ENCODE assay signal across 35 mouse cellular contexts in the genomic region with DNA sequence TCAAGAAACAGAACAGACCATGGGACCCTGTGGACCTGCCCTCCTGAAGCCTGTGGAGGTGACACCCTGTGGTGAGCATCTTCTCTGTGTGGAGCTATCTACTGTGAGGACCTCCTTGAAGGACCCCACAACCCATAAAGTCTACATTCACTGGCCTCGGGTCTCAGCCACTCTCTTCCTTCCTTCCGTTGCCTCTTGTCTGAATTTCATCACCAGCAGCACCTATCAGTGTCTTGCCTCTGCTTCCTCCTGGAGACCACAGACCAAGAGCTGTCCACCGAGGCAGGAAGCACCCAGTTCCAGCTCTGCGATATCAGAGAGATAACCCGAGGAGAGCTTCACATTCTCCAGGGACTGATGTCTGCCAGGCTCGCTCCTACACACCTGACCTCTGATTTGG. TPM values are rescaled to one million over a fixed set of nuclear protein-coding genes. Genes with fewer than 3 reads are reported as not detected.
DNase-seq lines count a peak whose midpoint lies in the region; ATAC-seq lines count a peak whose summit lies in the region.
"Had no signal": no experiment of that assay in that cellular context is flagged by ENCODE, and none has a peak within 500 bp of the region (broad histone marks: within the 10 kb centered on the region; RNA-seq: fewer than 3 reads in every experiment).

No protein-coding gene starts in this region.

- ATAC-seq in common myeloid progenitor, adult 5-6 weeks (replicated peaks; ENCODE audit: low read depth, poor library complexity, severe bottlenecking) = peak; percentile 87
- 0 out of 2 replicates have a peak, but pooled peaks have one; percentile 26 for ATAC-seq in liver, embryonic 15.5 days (ENCODE audit: insufficient read depth)
- ATAC-seq in megakaryocyte-erythroid progenitor cell, adult 5-6 weeks (replicated peaks; ENCODE audit: low FRiP score, low TSS enrichment, poor library complexity, severe bottlenecking) = peak; percentile 51
- no peak for ATAC-seq in kidney, embryonic 14.5 days (ENCODE audit: low FRiP score, low TSS enrichment)
- ATAC-seq: forebrain, embryonic 16.5 days; hindbrain, embryonic 16.5 days; Patski had no signal

- peak; percentile 90 for DNase-seq in MEL-GATA-1-ER (ENCODE audit: extremely low read depth, low read depth)
- DNase-seq in adrenal gland, postnatal 36 days = no peak
- no peak for DNase-seq in adipocyte (ENCODE audit: low spot score)
- DNase-seq: adrenal gland, postnatal 25 days; cerebellum, adult 9-10 months; thymus, adult 2 months; thymus, postnatal 36 days had no signal

- H3K36me3 ChIP-seq in liver, embryonic 15.5 days (replicated peaks) = no peaks in the 10 kb centered on the region
- H3K36me3 ChIP-seq in kidney, embryonic 14.5 days (ENCODE audit: control insufficient read depth, insufficient read depth, low read length) = no peaks in the 10 kb centered on the region
- H3K36me3 ChIP-seq: embryonic facial prominence, embryonic 13.5 days; heart, embryonic 13.5 days; hindbrain, embryonic 10.5 days; limb, embryonic 12.5 days; lung, embryonic 15.5 days; neural tube, embryonic 13.5 days had no signal

- H3K27ac ChIP-seq in liver, embryonic 15.5 days (replicated peaks) = no peak overlapping the region
- no peak overlapping the region for H3K27ac ChIP-seq in kidney, embryonic 14.5 days (ENCODE audit: low read depth, low read length)
- H3K27ac ChIP-seq: embryonic facial prominence, embryonic 13.5 days; heart, embryonic 13.5 days; hindbrain, embryonic 10.5 days; limb, embryonic 12.5 days; liver, embryonic 14.5 days; lung, embryonic 15.5 days; neural tube, embryonic 13.5 days had no signal

- no peak overlapping the region for H3K4me3 ChIP-seq in liver, embryonic 15.5 days (replicated peaks)
- no peak overlapping the region for H3K4me3 ChIP-seq in kidney, embryonic 14.5 days (ENCODE audit: low read length)
- H3K4me3 ChIP-seq: embryonic facial prominence, embryonic 13.5 days; heart, embryonic 13.5 days; hindbrain, embryonic 10.5 days; layer of hippocampus, adult 2 months; limb, embryonic 12.5 days; lung, embryonic 15.5 days; neural tube, embryonic 13.5 days had no signal

- H3K4me2 ChIP-seq in liver, embryonic 15.5 days = no peak overlapping the region
- H3K4me2 ChIP-seq in kidney, embryonic 14.5 days (replicated peaks; ENCODE audit: low read depth, low read length) = no peak overlapping the region
- H3K4me2 ChIP-seq: embryonic facial prominence, embryonic 13.5 days; heart, embryonic 13.5 days; limb, embryonic 12.5 days; lung, embryonic 15.5 days; midbrain, embryonic 11.5 days; neural tube, embryonic 13.5 days had no signal

- H3K9me3 ChIP-seq in liver, embryonic 15.5 days (replicated peaks) = no peaks in the 10 kb centered on the region
- H3K9me3 ChIP-seq in kidney, embryonic 14.5 days (ENCODE audit: control insufficient read depth, low read length) = no peaks in the 10 kb centered on the region
- H3K9me3 ChIP-seq: embryonic facial prominence, embryonic 13.5 days; heart, embryonic 13.5 days; hindbrain, embryonic 10.5 days; limb, embryonic 12.5 days; lung, embryonic 15.5 days; neural tube, embryonic 13.5 days had no signal

- peaks cover 4% of the 10 kb centered on the region; the same call in 1 of the 2 replicates for H3K4me1 ChIP-seq in liver, embryonic 15.5 days (replicated peaks)
- peaks cover 20% of the 10 kb centered on the region for H3K4me1 ChIP-seq in kidney, embryonic 14.5 days (ENCODE audit: control insufficient read depth, insufficient read depth, low read length)

- no peaks in the 10 kb centered on the region for H3K27me3 ChIP-seq in liver, embryonic 15.5 days
- H3K27me3 ChIP-seq in kidney, embryonic 14.5 days (ENCODE audit: control insufficient read depth, insufficient read depth, low read length) = no peaks in the 10 kb centered on the region
- H3K27me3 ChIP-seq: embryonic facial prominence, embryonic 13.5 days; lung, embryonic 15.5 days; neural tube, embryonic 13.5 days; Patski had no signal

- WGBS in liver, embryonic 15.5 days (ENCODE audit: insufficient replicate concordance) = 6% methylated on average over 6 of the region's 6 CpGs
- WGBS in kidney, embryonic 14.5 days = 85% methylated on average over 6 of the region's 6 CpGs

- H3K9ac ChIP-seq in liver, embryonic 15.5 days = no peak overlapping the region
- H3K9ac ChIP-seq in kidney, embryonic 14.5 days (ENCODE audit: low read depth, low read length) = no peak overlapping the region
- H3K9ac ChIP-seq: embryonic facial prominence, embryonic 13.5 days; heart, embryonic 13.5 days; limb, embryonic 12.5 days; liver, embryonic 14.5 days; lung, embryonic 15.5 days; neural tube, embryonic 13.5 days had no signal

RNA-seq across cellular contexts. Expression of a gene that starts 31.8 kb away (rescaled TPM):
- total RNA-seq in common myeloid progenitor, adult 5-6 weeks (2017) = 1.3 and 2.6 TPM in 2 replicates
- polyA plus RNA-seq in liver, embryonic 15.5 days (2015; fragmentation: Nextera tagmentation; extraction: Ambion mirVana) = 0.33 and 0.47 TPM in 2 replicates
- not detected in 2 replicates for total RNA-seq in megakaryocyte-erythroid progenitor cell, adult 5-6 weeks (2014; fragmentation: Nextera tagmentation)
- total RNA-seq in megakaryocyte-erythroid progenitor cell, adult 5-6 weeks (2017) = 0.30 and 0.38 TPM in 2 replicates
- under 1 TPM in 1 of 2 experiments, not detected in 1; 0.20 TPM for total RNA-seq in adrenal gland, postnatal 36 days (2021)
- 3.6 and 4.7 TPM in 2 replicates for polyA plus RNA-seq in kidney, embryonic 14.5 days (2014; fragmentation: Nextera tagmentation; extraction: Ambion mirVana)
- total RNA-seq: adrenal gland, postnatal 25 days; CH12.LX had no signal

RNA-seq across cellular contexts. Expression of a gene that starts 58.4 kb away (rescaled TPM):
- total RNA-seq in common myeloid progenitor, adult 5-6 weeks (2017) = not detected in 2 replicates
- polyA plus RNA-seq in liver, embryonic 15.5 days (2015; fragmentation: Nextera tagmentation; extraction: Ambion mirVana) = not detected in 2 replicates
- not detected in 2 replicates for total RNA-seq in megakaryocyte-erythroid progenitor cell, adult 5-6 weeks (2014; fragmentation: Nextera tagmentation)
- total RNA-seq in megakaryocyte-erythroid progenitor cell, adult 5-6 weeks (2017) = not detected in 2 replicates
- total RNA-seq in adrenal gland, postnatal 36 days (2021) = not detected
- polyA plus RNA-seq in kidney, embryonic 14.5 days (2014; fragmentation: Nextera tagmentation; extraction: Ambion mirVana) = not detected in 2 replicates
- total RNA-seq: adrenal gland, postnatal 25 days; ES-E14; gastrocnemius, adult 8-10 months; gastrocnemius, postnatal 4 days; heart, adult 8-10 months; heart, postnatal 10 days; layer of hippocampus, adult 2 months; layer of hippocampus, postnatal 14 days; left cerebral cortex, adult 8-10 months; midbrain, postnatal 0 days had no signal
- polyA plus RNA-seq: embryonic facial prominence, embryonic 13.5 days; forebrain, embryonic 11.5 days; forebrain, embryonic 16.5 days; heart, embryonic 13.5 days; hindbrain, embryonic 16.5 days; intestine, embryonic 14.5 days; kidney, embryonic 16.5 days; limb, embryonic 12.5 days; liver, embryonic 14.5 days; lung, embryonic 15.5 days; midbrain, embryonic 11.5 days; midbrain, postnatal 0 days; neural tube, embryonic 13.5 days; Patski had no signal
